ENCODE assay signal across 8 mouse cellular contexts in the genomic region with DNA sequence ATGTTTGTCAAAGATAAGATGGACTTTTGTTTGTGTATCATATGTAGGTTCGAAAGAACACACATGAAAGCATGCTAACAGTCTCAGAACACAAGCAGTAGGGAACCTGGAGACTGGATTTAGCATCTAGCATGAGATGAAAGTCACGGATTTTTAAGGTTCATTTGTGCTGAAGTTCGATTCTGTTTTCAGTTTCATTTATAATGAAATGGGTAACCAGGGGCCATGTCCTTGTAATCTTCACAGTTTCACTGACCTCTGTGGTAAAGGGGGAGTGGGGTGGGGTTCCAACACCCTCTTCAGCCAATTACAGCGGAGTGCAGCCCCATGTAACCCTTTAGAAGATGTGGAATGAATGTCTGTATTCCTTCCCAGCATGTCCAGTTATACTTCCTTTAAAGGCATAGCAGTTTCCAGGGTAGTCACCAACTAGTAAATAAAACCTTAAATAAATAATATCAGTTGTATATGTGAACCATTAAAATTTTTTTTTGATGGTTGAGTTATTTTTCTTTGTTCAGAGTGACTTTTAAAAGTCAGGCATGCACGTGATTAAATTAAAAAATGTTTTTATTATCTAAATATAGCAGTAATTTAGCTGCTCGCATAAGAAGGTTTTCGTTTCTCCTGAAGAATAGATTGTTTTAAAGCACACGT. TPM values are rescaled to one million over a fixed set of nuclear protein-coding genes. Genes with fewer than 3 reads are reported as not detected.
A peak's percentile ranks its signal among the peaks of the same experiment; 100 is the strongest.
DNase-seq lines count a peak whose midpoint lies in the region; ATAC-seq and TF ChIP-seq lines count a peak whose summit lies in the region.

No protein-coding gene starts in this region.

- peak overlapping the region; percentile 98 for H3K27ac ChIP-seq in left cerebral cortex, adult 2 months
- peak overlapping the region; percentile 33; the same call in 1 of the 2 replicates for H3K27ac ChIP-seq in heart, embryonic 15.5 days
- peak overlapping the region; percentile 100 for H3K27ac ChIP-seq in liver, embryonic 15.5 days (replicated peaks)

- DNase-seq in left cerebral cortex, adult 2 months (ENCODE audit: extremely low spot score in 1 of 2, low spot score in 2 of 2): no peak
- no peak for DNase-seq in left cerebral cortex, postnatal 14 days (ENCODE audit: low spot score in 2 of 2)
- DNase-seq in c-Kit-positive CD71-positive TER-119-positive erythroid progenitor cells, embryonic 14.5 days (ENCODE audit: low spot score): peak; percentile 61
- DNase-seq in retina, postnatal 1 day: peak; percentile 40
- DNase-seq in cerebellum, adult 9-10 months: no peak
- DNase-seq in layer of hippocampus, adult 18-20 months (ENCODE audit: low spot score in 2 of 2): no peak

- 0 out of 2 replicates have a peak overlapping the region, but pooled peaks have one; percentile 30 for H3K9ac ChIP-seq in heart, embryonic 15.5 days
- peak overlapping the region; percentile 63 for H3K9ac ChIP-seq in liver, embryonic 15.5 days

- H3K27me3 ChIP-seq in heart, embryonic 15.5 days: no peaks in the 10 kb centered on the region
- no peaks in the 10 kb centered on the region for H3K27me3 ChIP-seq in liver, embryonic 15.5 days

- H3K4me3 ChIP-seq in left cerebral cortex, adult 2 months: peak overlapping the region; percentile 80
- peak overlapping the region; percentile 21 for H3K4me3 ChIP-seq in heart, embryonic 15.5 days
- peak overlapping the region; percentile 89 for H3K4me3 ChIP-seq in liver, embryonic 15.5 days (replicated peaks)

- H3K4me1 ChIP-seq in heart, embryonic 15.5 days (replicated peaks): peaks cover 20% of the 10 kb centered on the region
- peaks cover 62% of the 10 kb centered on the region for H3K4me1 ChIP-seq in liver, embryonic 15.5 days (replicated peaks)

- ATAC-seq in heart, embryonic 15.5 days (replicated peaks; ENCODE audit: insufficient number of reproducible peaks, insufficient read depth, low FRiP score, low read depth): no peak
- ATAC-seq in liver, embryonic 15.5 days (ENCODE audit: insufficient read depth): no peak

- 0 out of 2 replicates have a peak, but pooled peaks cover 3% of the 10 kb centered on the region for H3K36me3 ChIP-seq in heart, embryonic 15.5 days
- peaks cover 41% of the 10 kb centered on the region for H3K36me3 ChIP-seq in liver, embryonic 15.5 days (replicated peaks)

- TF ChIP-seq CTCF in left cerebral cortex, adult 2 months (IDR thresholded peaks at IDR 0.05): no peak

- H3K4me2 ChIP-seq in heart, embryonic 15.5 days: peak overlapping the region; percentile 48
- H3K4me2 ChIP-seq in liver, embryonic 15.5 days: peak overlapping the region; percentile 73

- H3K9me3 ChIP-seq in heart, embryonic 15.5 days (replicated peaks): no peaks in the 10 kb centered on the region
- no peaks in the 10 kb centered on the region for H3K9me3 ChIP-seq in liver, embryonic 15.5 days (replicated peaks)

- 60% methylated on average over 8 of the region's 8 CpGs for WGBS in heart, embryonic 15.5 days
- WGBS in liver, embryonic 15.5 days (ENCODE audit: insufficient replicate concordance): 9% methylated on average over 8 of the region's 8 CpGs

- intact Hi-C loops in left cerebral cortex, adult 2 months (cut with DNase I): loop anchor here (5.0 kb wide), 4 partner anchors 35 to 335 kb away; no protein-coding TSS in a partner anchor
- intact Hi-C loops in left cerebral cortex, postnatal 14 days (cut with DNase I): loop anchor here (5.0 to 10.0 kb wide), 5 partner anchors 93 to 355 kb away; no protein-coding TSS in a partner anchor

RNA-seq across cellular contexts. Expression of gene Cd47, which starts 57.3 kb away (rescaled TPM):
- total RNA-seq in left cerebral cortex, adult 2 months (2021): 100 to 1,000 TPM; 217 to 235 TPM
- 100 to 1,000 TPM; 281 to 288 TPM for total RNA-seq in left cerebral cortex, postnatal 14 days (2021)
- 66.8 and 77.7 TPM in 2 replicates for polyA plus RNA-seq in heart, embryonic 15.5 days (2015; fragmentation: Nextera tagmentation; extraction: Ambion mirVana)
- polyA plus RNA-seq in liver, embryonic 15.5 days (2015; fragmentation: Nextera tagmentation; extraction: Ambion mirVana): 266 and 301 TPM in 2 replicates
- total RNA-seq in layer of hippocampus, adult 18-20 months (2021): 100 to 1,000 TPM; 218 to 219 TPM

Comparison
In these comparisons a context has a peak if more than half of its experiments do, and no peak if none do; other contexts are left out.
1. DNase-seq: peak in c-Kit-positive CD71-positive TER-119-positive erythroid progenitor cells, embryonic 14.5 days (single experiment) and retina, postnatal 1 day (single experiment); none in left cerebral cortex, adult 2 months (0 of 2), left cerebral cortex, postnatal 14 days (0 of 2), cerebellum, adult 9-10 months (single experiment) and layer of hippocampus, adult 18-20 months (0 of 2).
2. H3K27ac ChIP-seq: peak in every context shown above with its lines; median percentile 100 in liver, embryonic 15.5 days; 98 in left cerebral cortex, adult 2 months; 33 in heart, embryonic 15.5 days.
3. H3K4me3 ChIP-seq: peak in every context shown above with its lines; median percentile 89 in liver, embryonic 15.5 days; 80 in left cerebral cortex, adult 2 months; 21 in heart, embryonic 15.5 days.